Mouse (Mus musculus) limb, embryonic 10.5 days (tissue): ENCODE measurements around the gene Zdhhc9. TPM values are rescaled to one million over a fixed set of nuclear protein-coding genes. Genes with fewer than 3 reads are reported as not detected.

Source experiments
- DNase-seq: peaks from one replicate; pipeline ENCODE4 v3.0.0-alpha.2; 2017; ENCODE audit warnings: low spot score
- H3K27ac ChIP-seq: fragments of 300-500 bp; sonication (generic); 2 replicates; pipeline ENCODE4 v1.5.1; 2016; ENCODE audit warnings: mild to moderate bottlenecking
- H3K27me3 ChIP-seq: fragments of 300-500 bp; sonication (generic); 2 replicates; pipeline ENCODE4 v1.6.1; 2016; ENCODE audit warnings: low read depth, mild to moderate bottlenecking; ENCODE audit not compliant: poor library complexity, severe bottlenecking
- H3K36me3 ChIP-seq: fragments of 300-500 bp; sonication (generic); 2 replicates; pipeline ENCODE4 v1.6.1; 2016; ENCODE audit warnings: mild to moderate bottlenecking, moderate library complexity
- H3K4me1 ChIP-seq: fragments of 300-500 bp; sonication (generic); 2 replicates; pipeline ENCODE4 v1.6.1; 2016
- H3K4me3 ChIP-seq: fragments of 300-500 bp; sonication (generic); 2 replicates; pipeline ENCODE4 v1.5.1; 2016; ENCODE audit warnings: mild to moderate bottlenecking, moderate library complexity
- H3K9me3 ChIP-seq: fragments of 300-500 bp; sonication (generic); replicated peaks from 2 replicates; pipeline ENCODE4 v1.6.1; 2016; ENCODE audit warnings: mild to moderate bottlenecking
- WGBS: fragments of 180-500 bp; shearing (Covaris S2); methylation state at CpG from one replicate; pipeline ENCODE4 v1.1.7; 2016; 5-methylcytosine and 5-hydroxymethylcytosine counted together
- polyA plus RNA-seq: library from polyadenylated mRNA; unstranded; fragments of >200 nt; fragmentation: Nextera tagmentation; extraction: Ambion mirVana; gene quantifications from 2 replicates; pipeline ENCODE4 v1.2.1, GENCODE M21; 2016

Gene Zdhhc9
- polyA plus RNA-seq, 1 experiment from 2014 or later = 2.7 TPM

- DNase-seq = no peak
- Histone ChIP-seq H3K4me3 (no peak overlapping the region), H3K9me3 (no peaks in the 10 kb centered on the region), H3K4me1 (peaks cover 24% of the 10 kb centered on the region), H3K36me3 (no peaks in the 10 kb centered on the region), H3K27ac (peak overlapping the region; percentile 30), H3K27me3 (peaks cover 6% of the 10 kb centered on the region; the same call in 1 of the 2 replicates)
- WGBS = 42% methylated on average over 7 of the region's 7 CpGs
These were observed 70.0 kb downstream of the Zdhhc9 start for GRCm38 (mm10) chrX:48138539-48139275.

GRCm38 (mm10) chrX:48138011-48138410 is 70.7 kb downstream of the Zdhhc9 start:
- H3K4me1 ChIP-seq = peaks cover 20% of the 10 kb centered on the region
- peaks cover 6% of the 10 kb centered on the region; the same call in 1 of the 2 replicates for H3K27me3 ChIP-seq
- no peaks in the 10 kb centered on the region for H3K36me3 ChIP-seq
- 68% methylated on average over 6 of the region's 6 CpGs for WGBS
- no peak overlapping the region; the same call in 1 of the 2 replicates for H3K27ac ChIP-seq
- no peak for DNase-seq
- no peak overlapping the region for H3K4me3 ChIP-seq
- no peaks in the 10 kb centered on the region for H3K9me3 ChIP-seq

- Histone ChIP-seq H3K36me3 (no peaks in the 10 kb centered on the region), H3K4me3 (no peak overlapping the region), H3K27ac (no peak overlapping the region), H3K4me1 (peaks cover 20% of the 10 kb centered on the region), H3K9me3 (no peaks in the 10 kb centered on the region), H3K27me3 (peaks cover 6% of the 10 kb centered on the region; the same call in 1 of the 2 replicates)
- DNase-seq = no peak
- 82% methylated on average over 4 of the region's 4 CpGs for WGBS
These were observed 71.7 kb downstream of the Zdhhc9 start for GRCm38 (mm10) chrX:48136935-48137334.

GRCm38 (mm10) chrX:48129167-48129566 is 79.5 kb downstream of the Zdhhc9 start:
- no peak for DNase-seq
- no peaks in the 10 kb centered on the region for H3K36me3 ChIP-seq
- WGBS = 80% methylated on average over 1 of the region's 1 CpGs
- no peak overlapping the region for H3K4me3 ChIP-seq
- peaks cover 22% of the 10 kb centered on the region; the same call in 1 of the 2 replicates for H3K27me3 ChIP-seq
- 0 out of 2 replicates have a peak, but pooled peaks cover 2% of the 10 kb centered on the region for H3K4me1 ChIP-seq
- no peak overlapping the region for H3K27ac ChIP-seq
- no peaks in the 10 kb centered on the region for H3K9me3 ChIP-seq

GRCm38 (mm10) chrX:48127502-48128218 is 81.0 kb downstream of the Zdhhc9 start:
- H3K27ac ChIP-seq = no peak overlapping the region
- DNase-seq = no peak
- 0 out of 2 replicates have a peak, but pooled peaks cover 2% of the 10 kb centered on the region for H3K4me1 ChIP-seq
- no peak overlapping the region for H3K4me3 ChIP-seq
- 80% methylated on average over 6 of the region's 6 CpGs for WGBS
- peaks cover 24% of the 10 kb centered on the region; the same call in 1 of the 2 replicates for H3K27me3 ChIP-seq
- H3K9me3 ChIP-seq = no peaks in the 10 kb centered on the region
- no peaks in the 10 kb centered on the region for H3K36me3 ChIP-seq

- WGBS = 85% methylated on average over 6 of the region's 6 CpGs
- H3K4me1 ChIP-seq = 0 out of 2 replicates have a peak, but pooled peaks cover 2% of the 10 kb centered on the region
- no peaks in the 10 kb centered on the region for H3K9me3 ChIP-seq
- H3K4me3 ChIP-seq = no peak overlapping the region
- no peak for DNase-seq
- no peaks in the 10 kb centered on the region for H3K36me3 ChIP-seq
- H3K27me3 ChIP-seq = peaks cover 28% of the 10 kb centered on the region; the same call in 1 of the 2 replicates
- no peak overlapping the region for H3K27ac ChIP-seq
These were observed 81.7 kb downstream of the Zdhhc9 start for GRCm38 (mm10) chrX:48126903-48127476.

GRCm38 (mm10) chrX:48124132-48125071 is 84.3 kb downstream of the Zdhhc9 start:
- Histone ChIP-seq H3K4me3 (no peak overlapping the region), H3K27ac (no peak overlapping the region), H3K36me3 (no peaks in the 10 kb centered on the region), H3K9me3 (no peaks in the 10 kb centered on the region), H3K4me1 (0 out of 2 replicates have a peak, but pooled peaks cover 2% of the 10 kb centered on the region), H3K27me3 (peaks cover 32% of the 10 kb centered on the region; the same call in 1 of the 2 replicates)
- DNase-seq = peak; percentile 67
- 24% methylated on average over 17 of the region's 17 CpGs for WGBS

Other genes starting within 250 kb of the Zdhhc9 start
- 4.8 and 5.1 TPM in 2 replicates for gene Apln, start 174.0 kb downstream of the Zdhhc9 start, polyA plus RNA-seq
- gene Xpnpep2, start 100.2 kb downstream of the Zdhhc9 start, polyA plus RNA-seq = 0.43 and 2.6 TPM in 2 replicates
- 0.75 and 0.87 TPM in 2 replicates for gene Sash3, start 62.4 kb downstream of the Zdhhc9 start, polyA plus RNA-seq
- 22.5 and 22.9 TPM in 2 replicates for gene Utp14a, start 48.0 kb upstream of the Zdhhc9 start, polyA plus RNA-seq
- 3.9 and 4.4 TPM in 2 replicates for gene Bcorl1, start 132.5 kb upstream of the Zdhhc9 start, polyA plus RNA-seq